Mouse (Mus musculus) stomach, embryonic 16.5 days (tissue): ENCODE data around the gene Gja3. TPM values are rescaled to one million over a fixed set of nuclear protein-coding genes. Genes with fewer than 3 reads are reported as not detected.

ENCODE experiments used
- ATAC-seq: fragments of 200-750 bp; cut with Nextera tagmentation; 2 replicates; pipeline ENCODE4 v1.8.0; 2017; ENCODE audit warnings: moderate number of reproducible peaks, moderate TSS enrichment; ENCODE audit not compliant: insufficient read depth, low FRiP score
- H3K27ac ChIP-seq: fragments of 300-500 bp; sonication (generic); 2 replicates; pipeline ENCODE4 v1.5.1; 2014; ENCODE audit warnings: low read length
- H3K27me3 ChIP-seq: fragments of 300-500 bp; sonication (generic); 2 replicates; pipeline ENCODE4 v1.6.1; 2014; ENCODE audit warnings: low read length, control low read depth, mixed read lengths; ENCODE audit not compliant: control insufficient read depth, insufficient read depth
- H3K36me3 ChIP-seq: fragments of 300-500 bp; sonication (generic); 2 replicates; pipeline ENCODE4 v1.6.1; 2014; ENCODE audit warnings: low read length; ENCODE audit not compliant: control insufficient read depth, insufficient read depth
- H3K4me1 ChIP-seq: fragments of 300-500 bp; sonication (generic); 2 replicates; pipeline ENCODE4 v1.6.1; 2014; ENCODE audit warnings: low read length, control low read depth, mixed read lengths; ENCODE audit not compliant: control insufficient read depth, insufficient read depth
- H3K4me2 ChIP-seq: fragments of 300-500 bp; sonication (generic); 2 replicates; pipeline ENCODE4 v1.6.1; 2014; ENCODE audit warnings: low read depth, low read length, mixed read lengths
- H3K4me3 ChIP-seq: fragments of 300-500 bp; sonication (generic); replicated peaks from 2 replicates; pipeline ENCODE4 v1.5.1; 2014; ENCODE audit warnings: mild to moderate bottlenecking, low read length
- H3K9ac ChIP-seq: fragments of 300-500 bp; sonication (generic); 2 replicates; pipeline ENCODE4 v1.6.1; 2014; ENCODE audit warnings: low read length
- H3K9me3 ChIP-seq: fragments of 300-500 bp; sonication (generic); replicated peaks from 2 replicates; pipeline ENCODE4 v1.6.1; 2016; ENCODE audit warnings: low read length, control low read depth; ENCODE audit not compliant: control insufficient read depth
- WGBS: fragments of 180-500 bp; shearing (Covaris S2); extraction: QIAGEN DNeasy Blood & Tissue Kit; methylation state at CpG from one replicate; pipeline ENCODE4 v1.1.7; 2014; 5-methylcytosine and 5-hydroxymethylcytosine counted together
- polyA plus RNA-seq: library from polyadenylated mRNA; unstranded; fragments of >200 nt; fragmentation: Nextera tagmentation; extraction: Ambion mirVana; gene quantifications from 2 replicates; pipeline ENCODE4 v1.2.1, GENCODE M21; 2015

Gene Gja3
- polyA plus RNA-seq: 0.69 and 2.0 TPM in 2 replicates

GRCm38 (mm10) chr14:57057563-57058321, at the start of gene Gja3:
Gene Gja3, minus strand, starts transcription at chr14:57058100.
- no peak within 1 kb of the TSS for H3K27ac ChIP-seq
- ATAC-seq: peak; percentile 57
- WGBS: under 1% methylated on average over 76 of the region's 79 CpGs
- H3K9me3 ChIP-seq: no peaks in the 10 kb centered on the region
- peaks cover 9% of the 10 kb centered on the region; the same call in 1 of the 2 replicates for H3K4me1 ChIP-seq
- H3K4me3 ChIP-seq: peak within 1 kb of the TSS; percentile 54
- H3K36me3 ChIP-seq: no peaks in the 10 kb centered on the region
- peak within 1 kb of the TSS; percentile 38 for H3K9ac ChIP-seq
- H3K27me3 ChIP-seq: peaks cover 39% of the 10 kb centered on the region
- peak within 1 kb of the TSS; percentile 92 for H3K4me2 ChIP-seq

- no peak overlapping the region for H3K9ac ChIP-seq
- peaks cover 6% of the 10 kb centered on the region; the same call in 1 of the 2 replicates for H3K4me1 ChIP-seq
- no peaks in the 10 kb centered on the region for H3K36me3 ChIP-seq
- 52% methylated on average over 8 of the region's 8 CpGs for WGBS
- peaks cover 38% of the 10 kb centered on the region for H3K27me3 ChIP-seq
- H3K27ac ChIP-seq: no peak overlapping the region
- H3K4me2 ChIP-seq: no peak overlapping the region
- ATAC-seq: no peak
- no peak overlapping the region for H3K4me3 ChIP-seq
- no peaks in the 10 kb centered on the region for H3K9me3 ChIP-seq
These were observed 49.2 kb upstream of the Gja3 start for GRCm38 (mm10) chr14:57107091-57107490.

GRCm38 (mm10) chr14:57105721-57106120, 47.8 kb upstream of the Gja3 start:
- peaks cover 38% of the 10 kb centered on the region for H3K27me3 ChIP-seq
- WGBS: 50% methylated on average over 11 of the region's 11 CpGs

DNA sequence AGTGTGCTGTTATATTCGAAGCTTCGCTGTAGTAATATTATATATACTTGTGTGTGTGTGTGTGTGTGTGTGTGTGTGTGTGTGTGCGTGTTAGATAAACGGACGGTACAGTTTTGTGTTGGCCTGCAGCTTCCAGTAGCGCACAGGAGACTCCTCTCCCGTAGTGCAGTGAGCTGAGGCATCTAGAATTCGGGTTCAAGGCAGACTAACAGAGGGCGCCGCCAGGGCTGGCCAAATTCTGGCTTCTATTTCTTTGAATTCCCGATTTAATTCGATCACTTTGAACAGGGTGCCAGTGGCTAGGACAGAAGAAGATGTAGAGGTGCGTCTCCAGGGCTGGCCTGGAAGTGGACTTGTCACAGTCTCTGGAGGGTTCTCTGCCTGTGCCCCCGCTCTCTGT, 47.2 kb upstream of the Gja3 start:
- ATAC-seq: no peak
- no peak overlapping the region; the same call in 1 of the 2 replicates for H3K27ac ChIP-seq
- H3K4me2 ChIP-seq: peak overlapping the region; percentile 100
- peak overlapping the region; percentile 64 for H3K4me3 ChIP-seq
- H3K36me3 ChIP-seq: no peaks in the 10 kb centered on the region
- H3K9me3 ChIP-seq: no peaks in the 10 kb centered on the region
- peaks cover 38% of the 10 kb centered on the region for H3K27me3 ChIP-seq
- WGBS: 15% methylated on average over 14 of the region's 14 CpGs
- peaks cover 6% of the 10 kb centered on the region; the same call in 1 of the 2 replicates for H3K4me1 ChIP-seq
- H3K9ac ChIP-seq: no peak overlapping the region

More at GRCm38 (mm10) chr14:57105721-57106120, 47.8 kb upstream of the Gja3 start:
- peaks cover 6% of the 10 kb centered on the region; the same call in 1 of the 2 replicates for H3K4me1 ChIP-seq
- H3K9ac ChIP-seq: no peak overlapping the region
- no peak for ATAC-seq
- H3K36me3 ChIP-seq: no peaks in the 10 kb centered on the region
- H3K4me3 ChIP-seq: no peak overlapping the region
- no peak overlapping the region for H3K4me2 ChIP-seq
- H3K27ac ChIP-seq: no peak overlapping the region
- no peaks in the 10 kb centered on the region for H3K9me3 ChIP-seq

DNA sequence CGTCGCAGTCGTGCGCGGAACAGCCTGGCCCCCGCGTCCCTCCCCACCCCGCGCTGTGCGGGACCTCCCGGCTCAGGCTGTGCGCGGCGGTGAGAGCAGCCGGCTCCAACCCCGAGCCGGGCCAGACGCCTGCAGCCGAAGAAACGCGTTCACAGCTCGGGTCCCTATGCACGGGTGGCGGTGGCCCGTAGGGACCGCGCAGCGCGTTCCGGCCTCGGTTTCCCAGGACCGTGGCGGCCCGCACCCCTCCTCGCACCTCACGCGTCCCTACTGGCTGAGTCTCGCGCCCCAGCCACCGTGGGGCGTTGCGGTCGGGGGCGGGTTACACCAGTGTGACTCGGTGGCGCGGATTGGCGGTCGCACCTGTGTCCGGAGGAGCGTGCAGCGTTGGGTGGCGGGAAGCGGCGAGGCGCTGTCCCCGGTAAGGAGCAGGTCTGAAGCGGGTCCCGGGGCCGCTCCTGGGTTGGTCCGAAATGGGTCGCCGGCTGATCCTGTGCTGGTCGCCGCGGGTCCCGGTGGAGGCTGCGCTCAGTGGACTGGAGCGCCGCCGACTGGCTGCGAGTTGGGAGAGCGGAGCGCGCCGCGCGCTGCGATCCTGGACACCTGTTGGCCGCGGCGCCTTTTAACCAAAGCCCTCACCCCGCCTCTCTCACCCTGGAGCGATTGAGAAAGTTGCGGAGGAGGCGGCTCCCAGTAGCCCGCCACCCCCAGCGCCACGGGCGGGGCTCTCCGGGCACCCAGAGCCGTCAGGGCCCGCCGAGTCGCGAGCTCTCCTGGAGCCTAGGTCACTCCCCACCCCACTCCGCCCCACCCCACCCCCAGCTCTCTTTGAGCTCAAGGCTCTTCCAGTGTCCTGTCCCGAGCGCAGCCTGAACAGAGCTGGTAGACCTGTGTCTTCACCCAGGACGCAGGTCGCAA, 46.5 kb upstream of the Gja3 start, which contains the start of gene Gjb2:
Gjb2 (minus strand) TSS at position 597 of the 918 bp plus-strand sequence.
- Histone ChIP-seq H3K4me3 (peak within 1 kb of the TSS; percentile 64), H3K9ac (peak within 1 kb of the TSS; percentile 74), H3K36me3 (no peaks in the 10 kb centered on the region), H3K4me1 (peaks cover 6% of the 10 kb centered on the region; the same call in 1 of the 2 replicates), H3K9me3 (no peaks in the 10 kb centered on the region), H3K27ac (no peak within 1 kb of the TSS; the same call in 1 of the 2 replicates), H3K4me2 (peak within 1 kb of the TSS; percentile 100), H3K27me3 (peaks cover 38% of the 10 kb centered on the region)
- under 1% methylated on average over 92 of the region's 101 CpGs for WGBS
- peak; percentile 72 for ATAC-seq

DNA sequence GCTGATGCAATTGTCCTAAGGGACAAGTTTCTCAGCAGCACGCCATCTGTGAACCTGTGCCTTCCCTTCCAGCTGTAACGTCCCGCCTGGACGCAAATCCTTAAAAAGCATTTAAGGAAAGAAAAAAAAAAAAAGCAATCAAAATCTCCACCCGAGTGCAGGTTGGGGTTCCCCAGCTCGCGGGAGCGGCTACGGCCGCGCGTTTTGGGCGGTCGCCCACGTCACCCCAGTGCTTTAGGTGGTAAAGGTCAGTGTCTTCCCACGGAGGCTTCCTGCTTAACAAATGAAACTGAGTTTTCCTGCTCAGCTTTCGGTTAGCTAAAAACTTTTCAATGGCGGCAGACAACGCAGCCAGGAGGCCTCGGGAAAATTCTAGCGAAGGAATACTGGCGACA, 45.8 kb upstream of the Gja3 start:
- H3K4me3 ChIP-seq: peak overlapping the region; percentile 64
- 6% methylated on average over 22 of the region's 22 CpGs for WGBS
- H3K9ac ChIP-seq: peak overlapping the region; percentile 74
- no peak overlapping the region for H3K27ac ChIP-seq
- H3K4me2 ChIP-seq: peak overlapping the region; percentile 100
- no peaks in the 10 kb centered on the region for H3K36me3 ChIP-seq
- peaks cover 38% of the 10 kb centered on the region for H3K27me3 ChIP-seq
- H3K9me3 ChIP-seq: no peaks in the 10 kb centered on the region
- ATAC-seq: no peak
- peaks cover 6% of the 10 kb centered on the region; the same call in 1 of the 2 replicates for H3K4me1 ChIP-seq

GRCm38 (mm10) chr14:57103121-57103520, 45.2 kb upstream of the Gja3 start:
- H3K36me3 ChIP-seq: no peaks in the 10 kb centered on the region
- H3K4me3 ChIP-seq: peak overlapping the region; percentile 64
- H3K27me3 ChIP-seq: peaks cover 38% of the 10 kb centered on the region
- H3K4me1 ChIP-seq: peaks cover 6% of the 10 kb centered on the region; the same call in 1 of the 2 replicates
- peak overlapping the region; percentile 100; the same call in 1 of the 2 replicates for H3K4me2 ChIP-seq
- WGBS: 50% methylated on average over 6 of the region's 6 CpGs
- H3K27ac ChIP-seq: no peak overlapping the region
- H3K9ac ChIP-seq: no peak overlapping the region
- no peak for ATAC-seq
- H3K9me3 ChIP-seq: no peaks in the 10 kb centered on the region

- Histone ChIP-seq H3K36me3 (no peaks in the 10 kb centered on the region), H3K4me1 (peaks cover 6% of the 10 kb centered on the region; the same call in 1 of the 2 replicates), H3K9ac (no peak overlapping the region), H3K4me2 (no peak overlapping the region), H3K4me3 (no peak overlapping the region), H3K27me3 (peaks cover 28% of the 10 kb centered on the region), H3K9me3 (no peaks in the 10 kb centered on the region), H3K27ac (no peak overlapping the region)
- WGBS: 59% methylated on average over 7 of the region's 7 CpGs
- no peak for ATAC-seq
These were observed 43.7 kb upstream of the Gja3 start for GRCm38 (mm10) chr14:57101623-57102022.
